Mouse (Mus musculus): Measurements from ENCODE around the gene Gm20388.

GRCm38 (mm10) chr8:122689315-122689714 lies 2778.7 kb downstream of the Gm20388 start:
- no peak for TF ChIP-seq CTCF (IDR thresholded peaks at IDR 0.05; ENCODE audit: low read depth, low read length)
- TF ChIP-seq POLR2AphosphoS5 (IDR thresholded peaks at IDR 0.05; ENCODE audit: insufficient replicate concordance, low read depth, low read length): no peak
- TF ChIP-seq GATA1 (IDR thresholded peaks at IDR 0.05; ENCODE audit: borderline replicate concordance, low read length): no peak
- no peak for TF ChIP-seq GATA2 (IDR thresholded peaks at IDR 0.05; ENCODE audit: borderline replicate concordance, low read depth, low read length)

Data from G1E (cell line).